Mouse (Mus musculus): Measurements from ENCODE around the gene Mttp.
"Not testable (repeated sequence)": the region's sequence is repeated elsewhere in the genome, so short reads cannot be mapped to it uniquely, and the experiment has no call there.

Mttp gene

DNA sequence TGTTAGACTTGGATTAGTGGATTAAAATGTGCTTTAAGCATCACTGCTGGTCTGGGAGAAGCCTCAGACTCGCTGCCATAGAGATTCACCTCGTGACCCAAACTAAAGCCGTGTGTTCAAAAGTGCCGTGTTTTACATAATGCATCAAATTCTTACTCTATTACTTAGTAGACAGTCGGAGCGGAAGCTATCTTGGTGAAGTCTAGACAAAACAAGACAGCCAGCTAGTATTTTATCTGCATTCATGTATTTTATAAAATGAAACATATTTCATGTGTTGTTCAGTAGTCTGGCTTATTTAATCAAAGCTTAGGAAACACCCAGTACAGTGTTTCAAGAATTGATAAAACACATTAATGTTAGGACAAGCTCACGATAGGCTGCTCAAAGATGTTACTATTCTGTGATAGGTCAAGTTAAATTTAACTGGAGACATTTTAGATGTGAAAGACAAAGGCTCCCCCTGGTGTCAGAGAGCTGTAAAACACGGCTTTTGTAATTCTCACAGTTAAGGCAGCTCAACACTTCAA, at the start of gene Mttp:
TSS of gene Mttp (minus strand) at position 327 of the 530 bp plus-strand sequence.
- peak; percentile 81 for DNase-seq (ENCODE audit: extremely low spot score)

DNA sequence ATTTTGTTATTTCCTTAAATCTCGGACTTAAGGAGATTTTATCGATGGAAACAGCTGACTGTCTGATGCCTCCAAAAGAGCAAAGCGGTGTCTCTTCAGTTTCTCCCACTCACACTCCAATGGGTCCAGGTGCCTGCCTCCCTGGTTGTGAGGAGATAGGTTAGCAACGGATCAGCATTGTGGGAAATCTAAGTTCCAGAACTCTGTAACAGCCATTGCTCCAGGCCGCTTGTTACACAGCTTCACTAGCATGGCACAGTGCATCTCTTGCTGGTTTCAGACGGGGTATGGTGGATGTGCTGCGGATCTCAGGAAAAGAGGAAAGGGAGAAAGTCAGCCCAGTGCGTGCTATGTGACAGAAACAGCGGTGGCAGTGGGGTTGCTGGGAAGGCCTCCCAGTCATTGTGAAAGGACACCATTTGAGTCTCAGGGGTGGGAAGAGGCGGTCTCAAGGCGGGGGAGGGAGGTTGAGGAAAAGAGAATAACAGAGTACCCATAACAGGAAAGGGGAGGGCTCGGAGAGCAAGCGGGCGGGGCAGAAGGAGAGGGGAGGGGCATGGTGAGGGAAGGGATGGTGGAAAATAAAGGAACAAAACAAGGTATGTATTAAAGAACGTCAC, 49.0 kb upstream of the Mttp start, which contains the start of gene 4930579F01Rik:
TSS of gene 4930579F01Rik (minus strand) at position 143 of the 620 bp plus-strand sequence.
- DNase-seq (ENCODE audit: extremely low spot score), result no peak

DNA sequence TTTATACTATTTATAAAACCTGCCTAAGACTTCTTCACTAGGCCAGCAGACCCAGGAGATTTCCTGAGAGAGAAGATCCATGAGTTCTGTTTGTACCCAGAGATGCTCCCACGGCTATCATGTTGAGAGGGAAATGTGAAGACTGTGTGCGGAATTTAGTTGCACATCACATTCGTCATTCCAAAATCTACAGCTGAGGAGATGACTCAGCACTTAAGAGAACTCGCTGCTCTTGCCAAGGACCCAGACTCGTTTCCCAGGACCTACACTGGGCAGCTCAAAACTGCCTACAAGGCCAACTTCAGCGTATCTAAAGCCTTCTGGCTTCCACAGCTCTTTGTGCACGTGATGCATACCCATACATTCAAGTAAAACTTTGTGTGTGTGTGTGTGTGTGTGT, 47.5 kb upstream of the Mttp start:
- no peak for DNase-seq (ENCODE audit: extremely low spot score)

DNA sequence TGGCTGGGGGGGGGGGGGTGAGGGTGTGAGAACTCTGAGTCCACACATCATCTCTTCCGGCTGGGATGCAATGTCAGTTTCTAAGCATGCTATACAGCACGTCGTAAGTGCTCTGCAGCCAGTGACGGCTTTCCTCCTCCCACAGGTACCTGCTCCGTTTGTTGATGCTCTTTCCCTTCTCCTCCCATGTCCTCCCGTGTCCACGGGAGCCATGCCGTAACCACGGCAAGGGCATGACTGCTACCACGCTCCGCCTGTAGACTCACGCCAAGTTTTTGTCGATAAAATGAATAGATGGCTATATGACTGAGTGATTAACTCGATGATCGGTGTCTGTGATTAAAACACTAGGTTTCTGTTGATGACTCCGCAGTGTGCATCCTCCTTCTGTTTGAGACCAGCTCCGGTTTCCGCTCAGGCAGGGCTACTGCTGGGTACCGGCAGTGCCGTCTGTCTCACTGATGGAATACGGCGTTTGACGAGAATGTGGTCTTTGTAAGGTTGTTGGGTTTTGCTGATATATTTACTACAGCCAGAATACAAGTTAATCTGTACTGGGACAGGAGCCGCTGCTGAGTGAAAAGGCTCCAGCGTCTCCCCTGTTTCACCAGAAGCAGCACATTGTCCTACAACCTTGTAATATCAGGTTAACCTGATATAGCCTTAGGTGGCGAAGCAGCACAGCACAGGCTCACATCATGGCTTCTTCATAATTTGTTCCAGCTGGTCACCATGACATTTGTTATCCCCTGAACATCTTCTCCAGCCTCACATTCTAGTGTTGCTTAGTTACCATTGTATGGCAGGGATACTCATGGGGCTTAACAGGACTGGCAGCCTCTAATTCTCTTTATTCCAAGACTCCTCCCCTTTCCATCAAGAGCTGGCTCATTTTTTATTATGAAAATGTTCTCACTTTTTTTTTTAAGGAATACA, 41.5 kb upstream of the Mttp start:
- no peak for DNase-seq (ENCODE audit: extremely low spot score)

DNA sequence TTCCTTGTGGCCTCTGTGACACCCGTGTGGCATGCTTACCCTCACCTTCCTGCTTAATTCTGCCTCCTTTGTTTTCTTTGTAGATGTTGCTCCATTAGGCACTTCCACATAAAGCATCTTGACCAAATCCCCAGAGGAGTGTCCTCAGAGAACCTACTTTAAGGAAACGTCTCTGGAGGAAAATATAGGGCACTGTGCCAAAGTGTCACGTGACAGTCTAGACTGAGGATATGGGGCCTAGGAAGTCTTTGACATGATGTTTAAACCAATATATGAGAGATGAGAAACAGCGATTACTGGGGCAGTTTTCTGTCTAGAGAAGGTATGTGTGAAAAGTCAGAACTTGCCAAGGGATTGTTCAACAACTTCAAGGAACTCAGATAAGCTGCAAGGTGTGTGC, 40.5 kb upstream of the Mttp start:
- no peak for DNase-seq (ENCODE audit: extremely low spot score)

DNA sequence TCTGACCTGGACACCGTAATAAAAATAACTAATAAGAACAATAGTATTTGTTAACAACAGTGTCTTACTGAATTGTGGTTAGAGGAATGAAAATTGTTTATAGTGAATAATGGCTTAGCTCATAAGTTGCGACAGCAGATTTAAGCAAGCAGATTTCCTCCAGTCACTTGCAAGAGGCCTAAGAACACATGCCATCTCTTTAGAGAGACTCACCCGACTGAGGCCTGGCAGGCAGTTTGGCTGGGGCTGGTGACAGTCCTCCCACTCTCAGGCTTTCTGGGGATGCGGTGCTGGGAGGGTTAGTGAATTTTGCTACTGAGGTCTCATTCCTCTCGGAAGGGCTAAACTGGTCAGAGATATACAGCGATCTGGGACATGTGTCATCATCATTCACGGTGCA, 38.6 kb upstream of the Mttp start:
- DNase-seq (ENCODE audit: extremely low spot score), result no peak

DNA sequence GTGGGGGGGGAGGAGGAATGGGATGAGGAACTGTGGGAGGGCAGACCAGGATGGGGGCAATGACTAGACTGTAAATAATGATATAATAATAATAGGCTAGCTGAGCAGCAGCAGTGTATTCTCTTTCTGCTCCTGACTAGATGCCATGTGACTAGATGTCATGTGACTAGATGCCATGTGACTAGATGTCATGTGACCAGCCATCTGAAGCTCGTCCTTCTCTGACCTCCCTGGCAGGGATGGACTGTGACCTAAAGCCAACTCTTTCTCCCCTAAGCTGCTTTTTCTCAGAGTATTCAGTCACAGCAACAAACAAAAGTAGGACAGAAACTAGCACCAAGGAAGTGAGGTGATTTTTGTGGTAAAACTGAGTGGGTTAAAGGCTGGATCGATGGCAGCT, 37.3 kb upstream of the Mttp start:
- no peak for DNase-seq (ENCODE audit: extremely low spot score)

DNA sequence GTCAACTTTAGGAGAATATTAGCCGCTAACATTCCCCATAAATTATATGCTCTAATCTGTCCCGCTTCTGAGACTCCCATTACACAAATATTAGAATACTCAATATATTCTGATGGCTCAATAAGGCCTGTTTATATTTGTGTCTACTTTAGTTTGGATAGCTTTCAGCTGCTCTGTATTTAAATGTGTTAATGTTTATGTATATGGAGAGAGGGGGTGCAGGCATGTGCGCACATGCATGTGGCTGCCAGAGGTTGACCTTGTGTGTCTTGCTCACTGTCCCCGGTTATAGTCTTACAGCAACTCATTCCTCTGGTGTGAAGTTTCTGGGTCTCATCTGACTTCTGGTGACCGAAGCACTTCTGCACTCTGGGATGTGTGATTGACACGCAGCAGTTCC, 30.8 kb upstream of the Mttp start:
- DNase-seq (ENCODE audit: extremely low spot score), result no peak

DNA sequence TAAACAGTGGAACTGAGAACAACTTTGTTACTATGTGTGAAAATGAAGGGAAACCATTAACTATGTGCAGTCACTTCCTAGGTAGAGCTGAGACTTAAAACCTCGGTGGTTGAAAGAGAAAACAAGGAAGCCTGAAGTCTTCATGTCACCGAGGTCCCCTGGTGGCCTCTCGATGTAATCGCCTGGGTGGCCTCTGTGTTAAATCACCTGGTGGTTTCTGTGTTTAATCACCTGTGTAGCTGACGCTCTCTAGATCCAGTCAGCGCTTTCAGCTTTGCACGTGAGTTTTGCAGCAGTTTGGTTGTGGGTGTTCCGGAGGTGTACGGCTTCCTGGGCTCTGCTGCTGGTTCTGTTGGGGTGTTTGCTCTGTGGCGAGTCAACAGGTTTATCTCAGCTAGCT, 28.5 kb upstream of the Mttp start:
- no peak for DNase-seq (ENCODE audit: extremely low spot score)

DNA sequence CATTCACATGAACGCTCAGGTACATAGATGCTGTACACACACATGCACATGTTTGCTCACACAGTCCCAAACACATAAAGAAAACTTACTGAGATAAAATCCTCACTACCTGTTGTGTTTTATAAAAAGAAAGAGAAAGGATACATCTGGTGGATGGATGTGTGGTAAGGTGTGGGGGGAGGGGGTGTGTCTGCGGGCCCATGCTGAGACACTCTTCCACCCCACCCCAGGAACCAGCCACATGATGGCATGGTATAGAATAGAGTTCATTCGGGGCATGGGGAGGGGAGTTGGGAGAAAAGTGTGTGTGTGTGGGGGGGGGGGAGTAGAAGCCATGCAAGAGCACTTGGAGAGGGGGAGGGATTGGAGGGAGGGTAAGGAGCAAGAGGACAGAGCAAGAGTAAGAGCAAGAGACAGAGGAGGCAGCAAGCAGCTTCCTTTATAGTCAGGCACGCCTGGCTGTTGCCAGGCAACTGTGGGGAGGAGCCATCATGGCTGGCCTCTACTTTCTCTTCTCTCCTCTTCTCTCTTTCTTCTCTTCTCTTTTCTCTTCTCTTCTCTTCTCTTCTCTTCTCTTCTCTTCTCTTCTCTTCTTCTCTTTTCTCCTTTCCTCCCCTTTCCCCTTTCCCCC, 17.9 kb upstream of the Mttp start:
- DNase-seq (ENCODE audit: extremely low spot score), result no peak

DNA sequence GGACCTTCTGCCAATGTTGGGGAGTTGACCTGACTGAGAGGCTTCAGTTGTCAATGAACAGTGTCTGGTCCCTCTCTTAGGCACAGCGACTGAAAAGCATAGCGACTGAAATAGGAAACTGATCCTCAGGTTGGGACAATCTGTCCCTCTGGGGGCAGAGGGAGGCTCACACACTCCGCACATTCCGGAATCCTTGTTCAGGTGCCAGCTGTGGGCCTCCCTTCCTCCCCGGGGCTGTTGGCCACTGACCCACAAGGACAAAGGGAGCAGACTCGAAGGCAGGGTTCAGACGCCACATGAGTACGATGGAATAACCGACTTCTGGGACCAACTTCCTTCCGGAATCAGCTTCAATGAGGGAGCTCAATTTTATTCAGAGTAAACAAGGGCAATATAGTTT, 16.9 kb upstream of the Mttp start:
- DNase-seq (ENCODE audit: extremely low spot score), result no peak

DNA sequence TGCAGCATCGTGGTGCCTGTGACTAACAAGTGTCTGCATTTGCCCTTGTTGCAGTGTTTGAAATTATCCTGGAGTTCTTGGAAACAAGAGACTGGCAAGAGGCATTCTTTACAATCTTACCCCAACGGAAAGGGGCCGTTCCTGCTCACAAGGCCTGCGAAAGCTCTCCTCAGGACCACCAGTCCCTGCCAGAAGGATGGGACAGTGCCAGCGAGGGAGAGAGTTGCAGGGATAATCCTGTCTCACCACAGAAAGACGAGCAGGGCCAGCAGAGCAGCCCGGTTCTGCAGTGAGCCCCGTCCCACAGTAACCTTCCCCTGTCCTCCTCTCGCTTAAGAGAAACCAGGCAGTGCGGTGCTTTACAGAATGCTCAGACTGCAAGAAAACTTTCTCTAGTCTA, 11.9 kb upstream of the Mttp start:
- no peak for DNase-seq (ENCODE audit: extremely low spot score)

DNA sequence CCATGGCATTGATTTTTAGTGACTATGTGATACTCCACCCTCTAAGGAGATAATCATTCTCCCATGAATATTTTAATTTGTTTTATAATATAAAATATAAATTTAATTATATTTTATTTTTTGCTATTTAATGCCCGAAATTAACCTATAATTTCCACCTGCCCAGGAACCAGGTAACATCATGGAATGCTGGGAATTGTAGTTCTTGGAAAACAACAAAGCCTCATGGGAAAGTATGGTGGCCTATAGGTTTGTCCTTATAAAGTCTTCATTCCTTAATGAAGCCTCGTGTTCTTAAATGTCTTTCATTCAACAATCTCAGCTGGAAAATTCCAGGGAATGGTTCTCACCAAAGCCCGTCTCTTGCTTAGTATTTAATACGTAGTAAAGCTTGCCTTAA, 10.3 kb upstream of the Mttp start:
- DNase-seq (ENCODE audit: extremely low spot score), result no peak

DNA sequence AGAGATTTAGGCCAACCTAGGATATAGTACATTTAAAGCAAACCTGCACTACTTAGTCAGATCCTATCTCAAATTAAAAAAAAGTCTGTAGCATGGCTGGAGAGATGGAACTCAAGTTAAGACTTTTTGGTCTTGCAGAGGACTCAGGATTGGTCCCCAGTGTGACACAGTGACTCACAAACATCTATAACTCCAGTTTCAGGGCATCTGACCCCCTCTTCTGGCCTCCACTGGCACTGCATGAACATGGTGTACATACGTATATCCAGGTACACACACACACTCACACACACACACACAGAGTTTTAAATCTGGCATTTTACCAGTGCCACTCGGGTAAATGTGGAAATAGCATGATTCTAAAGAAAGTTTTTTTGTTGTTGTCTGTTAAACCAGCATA, 4.0 kb upstream of the Mttp start:
- DNase-seq (ENCODE audit: extremely low spot score), result no peak

DNA sequence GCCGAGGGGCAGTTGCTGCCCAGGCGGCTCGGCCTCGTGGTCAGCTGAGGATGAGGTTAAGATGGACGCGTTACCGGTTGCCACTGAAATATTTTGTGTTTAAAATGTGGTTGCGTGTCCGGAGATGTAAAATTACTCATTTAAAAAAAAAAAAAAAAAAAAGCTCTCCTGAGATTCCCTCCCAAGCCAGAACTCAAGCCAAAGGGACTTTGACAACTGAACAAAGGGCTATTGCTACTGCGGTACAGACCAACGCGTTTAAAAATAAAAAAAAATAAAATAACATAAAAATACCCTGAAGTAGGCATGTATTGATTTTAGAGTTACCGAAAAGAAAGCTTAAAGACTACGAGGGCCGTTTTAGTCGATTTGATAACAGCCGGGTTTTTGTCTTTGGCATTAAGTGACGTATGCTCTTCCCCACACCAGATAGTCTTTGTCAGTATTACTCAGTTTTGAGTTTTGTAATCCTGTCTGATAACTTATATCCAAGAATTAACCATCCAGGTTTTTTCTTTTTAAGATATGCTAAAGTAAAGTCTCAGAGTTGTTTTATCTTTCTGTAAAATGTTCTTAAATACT, 617 bp downstream of the Mttp start:
- DNase-seq (ENCODE audit: extremely low spot score), result peak; percentile 55

DNA sequence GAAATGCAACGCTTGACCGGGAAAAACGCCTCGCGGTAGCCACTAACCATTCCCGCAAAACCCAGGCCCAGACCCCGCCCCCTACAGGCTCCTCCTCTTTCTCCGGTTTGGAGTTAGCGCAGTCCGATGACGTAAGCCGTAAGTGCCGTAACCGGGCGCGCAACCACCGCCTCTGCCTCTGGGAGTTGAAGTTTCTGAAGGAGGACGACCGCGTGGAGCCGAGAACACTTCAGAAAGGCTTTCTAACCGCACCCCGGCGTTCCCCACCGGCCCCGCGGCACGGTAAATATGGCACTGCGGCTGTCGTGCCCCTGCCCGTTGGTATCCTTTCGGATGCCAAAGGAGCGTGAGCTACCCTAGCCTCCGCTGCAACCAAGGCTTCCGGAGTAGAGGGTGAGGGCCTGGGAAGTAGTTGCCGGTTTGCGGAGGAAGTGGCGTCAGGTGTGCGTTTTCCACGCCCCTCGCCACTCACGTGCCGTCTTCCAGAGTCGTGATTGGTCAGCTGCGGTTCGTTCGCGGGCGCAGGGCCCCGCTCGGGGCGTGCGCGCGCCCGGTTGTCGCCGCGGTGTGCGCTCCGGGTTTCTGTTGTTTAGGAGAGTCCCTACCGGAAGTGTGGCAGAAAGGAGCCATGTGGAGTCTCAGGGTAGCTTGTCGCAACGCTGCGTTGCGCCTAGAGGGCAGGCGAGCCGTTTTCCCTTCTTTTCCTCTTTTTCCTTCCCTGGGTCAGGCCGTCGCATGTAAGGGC, 1.3 kb downstream of the Mttp start, which contains the start of gene Trmt10a:
TSS of gene Trmt10a (plus strand) at position 134 of the 745 bp plus-strand sequence.
- DNase-seq (ENCODE audit: extremely low spot score), result peak; percentile 98

DNA sequence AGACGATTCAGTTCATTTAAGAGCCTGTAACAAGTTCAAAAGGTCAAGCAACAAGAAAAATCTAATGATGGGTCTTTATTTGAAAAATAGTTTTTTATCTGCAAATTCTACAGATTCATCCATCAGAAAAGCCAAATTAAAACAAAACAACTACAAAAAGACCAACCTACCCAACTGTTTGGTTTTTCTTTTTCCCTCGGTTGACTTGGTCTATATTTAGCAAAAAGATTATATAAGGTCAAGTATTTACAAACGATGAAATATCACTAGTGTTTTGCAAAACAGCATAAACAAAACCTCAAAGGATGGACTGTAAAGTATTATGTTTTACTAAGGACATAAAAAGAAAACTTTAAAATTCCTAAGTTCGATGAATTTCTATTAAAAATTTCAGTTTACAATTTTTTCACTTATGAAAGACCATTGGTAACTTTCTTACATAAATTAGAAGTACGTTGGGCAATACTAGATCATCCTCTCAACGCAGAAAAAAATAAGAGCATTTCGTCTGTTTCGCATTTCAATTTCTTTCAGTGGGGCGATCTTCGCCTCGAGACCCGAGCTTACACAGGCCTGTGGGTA, 1.9 kb downstream of the Mttp start:
- DNase-seq (ENCODE audit: extremely low spot score), result no peak

DNA sequence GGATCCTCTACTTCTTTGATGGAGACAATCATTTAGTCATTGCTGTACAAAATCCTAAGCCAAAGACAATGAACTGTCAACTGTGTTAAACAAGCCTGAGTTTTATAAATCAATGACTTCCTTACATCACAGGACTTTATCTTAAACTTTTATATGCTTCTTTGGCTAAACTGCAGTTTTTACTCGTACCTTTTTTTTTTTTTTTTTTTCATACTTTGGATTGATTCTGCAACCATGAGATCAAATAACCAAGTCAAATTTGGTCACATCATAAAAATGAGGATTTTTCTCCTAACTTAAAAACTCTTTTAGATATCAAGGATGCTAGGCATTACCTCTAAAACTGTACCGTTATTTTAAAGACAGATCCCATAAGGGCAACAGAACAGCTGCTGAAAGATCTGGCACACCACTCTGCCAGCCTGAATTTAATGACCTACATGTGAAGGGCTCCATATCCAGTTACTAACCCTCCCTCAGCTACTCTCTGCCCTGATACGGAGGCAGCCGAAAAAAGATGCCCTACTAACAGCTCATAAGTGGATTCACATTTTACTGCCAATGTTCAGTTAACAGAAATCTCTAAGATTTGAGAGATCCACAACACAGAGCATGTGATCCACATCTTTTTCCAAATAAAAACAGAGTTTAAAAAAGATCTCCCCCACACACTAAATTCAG, 2.6 kb downstream of the Mttp start:
- DNase-seq (ENCODE audit: extremely low spot score), result peak; percentile 28

DNA sequence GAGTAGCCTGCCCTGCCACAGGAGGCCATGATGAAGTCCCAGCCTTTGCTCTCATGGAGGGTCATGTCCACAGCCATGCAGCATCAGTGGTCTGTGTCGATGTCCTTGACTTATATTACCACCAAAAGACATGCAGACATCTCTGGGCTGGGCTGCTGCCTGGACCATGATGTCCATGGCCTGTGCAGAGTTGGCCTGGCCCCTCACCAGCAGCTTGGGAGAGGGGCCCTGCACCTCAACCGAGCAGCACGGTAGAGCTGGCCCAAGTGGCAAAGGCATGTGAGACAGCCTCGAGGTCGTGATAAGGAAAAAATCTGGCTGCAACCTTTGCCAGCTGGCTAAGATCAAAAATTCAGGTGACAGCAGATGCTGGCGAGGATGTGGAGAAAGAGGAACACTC, 5.1 kb downstream of the Mttp start:
- no peak for DNase-seq (ENCODE audit: extremely low spot score)

DNA sequence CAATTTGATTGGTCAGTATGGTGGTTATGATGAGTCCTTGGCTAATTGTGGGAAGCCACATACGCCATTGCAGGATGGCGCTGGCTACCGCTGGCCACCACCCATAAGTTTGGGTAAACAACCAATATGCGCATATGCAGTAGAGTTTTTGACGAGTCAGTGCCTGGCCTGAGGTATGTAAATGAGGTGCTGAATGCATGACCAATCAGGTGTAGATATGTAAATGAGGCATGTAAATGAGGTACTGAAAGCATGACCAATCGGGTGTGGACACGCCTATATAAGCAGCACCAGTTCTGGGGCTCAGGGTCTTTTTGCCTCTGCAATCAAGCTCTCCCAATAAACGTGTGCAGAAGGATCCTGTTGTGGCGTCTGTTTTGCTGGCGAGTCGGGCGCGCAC, 6.6 kb downstream of the Mttp start:
- not testable (repeated sequence) for DNase-seq (ENCODE audit: extremely low spot score)

Measured in embryo, embryonic 9.5 days (tissue).